Comparison of ENCODE assay signal across 22 mouse cellular contexts in the genomic region with DNA sequence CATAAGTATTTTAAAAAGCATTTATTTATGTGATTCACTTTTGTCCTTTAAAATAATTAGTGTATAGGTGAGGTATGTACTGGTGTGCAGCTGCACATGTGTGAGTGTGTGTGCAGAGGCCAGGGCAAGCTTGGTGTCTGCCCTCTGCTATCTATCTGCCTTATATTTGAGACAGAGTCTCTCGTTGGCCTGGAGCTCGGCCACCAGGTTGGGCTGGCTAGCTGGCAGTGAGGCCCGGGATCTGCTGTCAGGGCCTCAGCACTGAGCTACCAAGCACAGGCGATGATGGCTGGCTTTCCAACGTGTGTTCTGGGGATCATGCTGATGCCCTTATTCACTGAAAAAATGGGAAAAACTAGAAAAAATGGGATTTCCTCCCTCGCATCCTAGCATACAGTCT.
"Had no signal": no experiment of that assay in that cellular context is flagged by ENCODE, and none has a peak within 500 bp of the region (broad histone marks: within the 10 kb centered on the region; RNA-seq: fewer than 3 reads in every experiment).

No protein-coding gene starts in this region.

- DNase-seq: gastrocnemius, adult 2 months; gastrocnemius, postnatal 14 days; gastrocnemius, postnatal 36 days; heart, postnatal 36 days; kidney, adult 11 months; kidney, adult 2 months; kidney, adult 9 months; kidney, postnatal 14 days; kidney, postnatal 36 days; layer of hippocampus, adult 9-11 months; layer of hippocampus, postnatal 36 days; left cerebral cortex, postnatal 4 days had no signal

- H3K9me3 ChIP-seq: heart, embryonic 12.5 days; hindbrain, embryonic 15.5 days; kidney, embryonic 15.5 days; limb, embryonic 15.5 days; liver, embryonic 12.5 days had no signal

- H3K4me3 ChIP-seq: gastrocnemius, adult 2 months; heart, embryonic 12.5 days; hindbrain, embryonic 15.5 days; kidney, embryonic 15.5 days; limb, embryonic 13.5 days; limb, embryonic 15.5 days; liver, embryonic 12.5 days had no signal

- H3K9ac ChIP-seq: heart, embryonic 12.5 days; hindbrain, embryonic 15.5 days; kidney, embryonic 15.5 days; limb, embryonic 13.5 days; limb, embryonic 15.5 days; liver, embryonic 12.5 days; liver, embryonic 14.5 days had no signal

- H3K4me2 ChIP-seq: heart, embryonic 12.5 days; hindbrain, embryonic 15.5 days; kidney, embryonic 15.5 days; limb, embryonic 13.5 days; limb, embryonic 15.5 days; liver, embryonic 12.5 days had no signal

- H3K27me3 ChIP-seq: heart, embryonic 12.5 days; hindbrain, embryonic 15.5 days; kidney, embryonic 15.5 days; limb, embryonic 13.5 days; limb, embryonic 15.5 days; liver, embryonic 12.5 days had no signal

- ATAC-seq: hindbrain, postnatal 0 days; intestine, embryonic 16.5 days; liver, embryonic 12.5 days had no signal

- H3K27ac ChIP-seq: gastrocnemius, adult 2 months; hindbrain, postnatal 0 days; kidney, embryonic 15.5 days; kidney, postnatal 0 days; limb, embryonic 13.5 days; limb, embryonic 15.5 days; liver, embryonic 12.5 days; liver, embryonic 14.5 days had no signal

- H3K4me1 ChIP-seq: kidney, embryonic 15.5 days; limb, embryonic 13.5 days; limb, embryonic 15.5 days; liver, embryonic 12.5 days had no signal

- H3K36me3 ChIP-seq: hindbrain, embryonic 15.5 days had no signal
